1 mouse cellular context compared by ENCODE assay signal in genomic region chr9:21598198-21598597, GRCm38 (mm10).
TF ChIP-seq lines count a peak whose summit lies in the region.

No protein-coding gene starts in this region.

TF ChIP-seq in MEL, 35 proteins besides CTCF, POLR2A, EP300 and RAD21 (continued from another document):
- TF ChIP-seq USF2 (IDR thresholded peaks at IDR 0.05; ENCODE audit: borderline replicate concordance in 1 of 2, insufficient read depth in 1 of 2, low read depth in 1 of 2, low read length in 2 of 2) (no peak), ZNF384 (IDR thresholded peaks at IDR 0.05; ENCODE audit: low read depth, low read length) (no peak), TCF12 (IDR thresholded peaks at IDR 0.05; ENCODE audit: low read depth, low read length) (no peak), RCOR1 (IDR thresholded peaks at IDR 0.05; ENCODE audit: low read depth, low read length) (no peak), HCFC1 (IDR thresholded peaks at IDR 0.05; ENCODE audit: low read depth, low read length) (no peak), UBTF (IDR thresholded peaks at IDR 0.05; ENCODE audit: borderline replicate concordance, insufficient read depth, low read depth, low read length) (no peak), MXI1 (IDR thresholded peaks at IDR 0.05; ENCODE audit: low read depth, low read length) (no peak), ZC3H11A (IDR thresholded peaks at IDR 0.05; ENCODE audit: low read depth, low read length) (no peak)
TF ChIP-seq in MEL: peak in this region for 0.
